Mouse (Mus musculus) gastrocnemius, adult 2 months (tissue): ENCODE results near the gene Tmem52. TPM values are rescaled to one million over a fixed set of nuclear protein-coding genes. Genes with fewer than 3 reads are reported as not detected.

Source experiments
- DNase-seq: peaks from one replicate; pipeline ENCODE4 v3.0.0; 2022
- H3K27ac ChIP-seq: fragments of 200-600 bp; 2 replicates; pipeline ENCODE4 v1.8.1; 2022; ENCODE audit warnings: mild to moderate bottlenecking
- H3K4me3 ChIP-seq: fragments of 200-600 bp; 2 replicates; pipeline ENCODE4 v1.8.1; 2022; ENCODE audit warnings: mild to moderate bottlenecking, moderate library complexity
- CTCF ChIP-seq: fragments of 200-600 bp; IDR thresholded peaks from 2 replicates; pipeline ENCODE4 v1.8.1; 2022; ENCODE audit warnings: antibody characterized with exemption, mild to moderate bottlenecking, moderate library complexity
- intact Hi-C: fragments of 180-260 bp; cut with DNase I; formaldehyde crosslinking; loops from one replicate; pipeline ENCODE4 v1.15.1; 2025
- total RNA-seq, 2 experiments: library from RNA; stranded (reverse); gene quantifications; 2 replicates each; pipeline ENCODE4 v1.2.3; 2021

The Tmem52 gene
- total RNA-seq, 2 experiments from 2014 or later: 215 to 248 TPM

DNA sequence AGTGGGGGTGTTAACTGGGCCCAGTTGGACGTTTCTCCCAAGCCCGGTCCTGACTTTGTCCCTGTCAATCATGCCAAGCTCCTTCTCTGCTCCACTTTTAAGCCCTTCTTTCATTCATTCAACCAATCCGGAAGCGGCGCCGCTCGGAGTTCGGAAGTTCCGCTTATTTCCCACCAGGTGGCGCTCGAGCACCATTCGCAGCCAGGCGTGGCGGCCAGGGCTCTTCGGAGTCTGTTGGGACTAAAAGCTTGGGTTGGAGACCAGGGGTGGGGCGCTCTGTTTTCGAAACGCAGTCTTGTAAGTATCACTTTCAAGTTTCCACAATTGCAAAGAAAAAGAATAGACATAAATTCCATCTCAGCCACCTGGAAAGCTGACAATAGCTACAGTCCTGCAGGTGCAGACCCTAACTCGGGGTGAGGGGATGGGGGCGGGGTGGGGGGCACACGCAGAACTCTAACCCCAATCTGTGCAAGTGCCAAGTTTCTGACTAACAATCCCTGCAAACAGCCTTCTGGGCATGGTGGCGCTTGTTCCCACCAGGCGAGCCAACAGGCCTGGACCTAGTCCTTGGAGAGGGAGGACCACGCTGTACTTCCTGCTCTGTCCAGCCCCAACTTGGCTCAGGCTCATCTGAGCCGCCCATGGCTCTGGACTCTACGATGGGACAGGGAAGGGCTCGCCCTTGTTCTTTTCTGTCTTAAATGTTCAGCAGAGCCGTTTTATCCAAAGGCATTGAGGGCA, 12.6 kb downstream of the Tmem52 start:
- Histone ChIP-seq H3K27ac (peak overlapping the region; percentile 83), H3K4me3 (peak overlapping the region; percentile 67)
- TF ChIP-seq CTCF: peak; percentile 99; the same call in 1 of the 2 replicates
- peak; percentile 88 for DNase-seq
- intact Hi-C loops: loop anchor here (1.0 to 5.0 kb wide), 3 partner anchors 87 to 221 kb away; partner anchors contain the start of gene Ssu72

DNA sequence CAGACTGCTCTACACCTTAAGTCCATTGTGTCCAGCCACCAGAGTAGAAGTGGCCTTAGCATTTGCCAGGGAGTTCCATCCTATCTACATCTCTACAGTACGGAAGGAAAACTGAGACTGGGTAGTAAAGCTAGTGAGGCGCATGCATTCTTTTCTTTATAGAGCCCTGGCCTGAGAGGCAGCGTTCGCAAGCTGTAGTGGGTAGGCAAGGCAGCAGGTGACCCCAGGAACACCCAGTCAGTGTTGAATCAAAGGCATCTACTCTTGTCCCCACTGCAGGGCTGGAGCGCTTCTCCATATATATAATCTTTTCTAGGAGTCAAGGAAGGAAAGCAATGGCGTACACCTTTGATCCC, 13.2 kb downstream of the Tmem52 start:
- peak overlapping the region; percentile 83 for H3K27ac ChIP-seq
- intact Hi-C loops: loop anchor here (5.0 kb wide), 1 partner anchor 220 kb away; the partner anchor contains the start of gene Ssu72

GRCm38 (mm10) chr4:155482733-155483540, 14.0 kb downstream of the Tmem52 start:
- no peak overlapping the region for H3K4me3 ChIP-seq
- peak overlapping the region; percentile 83 for H3K27ac ChIP-seq
- no peak for TF ChIP-seq CTCF
- no peak for DNase-seq
- intact Hi-C loops: loop anchor here (5.0 kb wide), 1 partner anchor 219 kb away; the partner anchor contains the start of gene Ssu72

More for the DNA sequence above, 13.2 kb downstream of the Tmem52 start:
- no peak for DNase-seq
- TF ChIP-seq CTCF: no peak
- H3K4me3 ChIP-seq: peak overlapping the region; percentile 67

GRCm38 (mm10) chr4:155485521-155485920, 16.6 kb downstream of the Tmem52 start:
- H3K27ac ChIP-seq: peak overlapping the region; percentile 58
- intact Hi-C loops: no loop called here
- DNase-seq: no peak

DNA sequence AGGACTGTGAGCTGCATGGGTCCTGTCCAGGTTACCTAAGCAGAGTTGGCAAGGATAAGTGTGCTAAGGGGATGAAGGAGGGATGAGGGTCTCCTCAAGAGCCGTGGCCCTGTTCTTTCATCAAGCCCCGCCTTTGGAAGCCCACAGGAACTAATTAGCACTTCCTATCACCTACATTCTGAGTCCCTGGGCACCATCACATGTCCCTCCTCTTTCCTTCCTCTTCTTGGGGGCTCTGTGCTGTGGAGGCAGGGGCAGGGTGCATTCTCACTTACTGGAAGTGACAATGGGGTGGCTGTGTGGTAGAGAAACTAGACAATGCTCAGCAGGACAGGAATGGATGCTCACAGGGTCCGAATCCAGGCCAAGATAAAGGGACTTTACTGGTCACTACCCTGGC, 18.8 kb downstream of the Tmem52 start:
- intact Hi-C loops: no loop called here

More at GRCm38 (mm10) chr4:155485521-155485920, 16.6 kb downstream of the Tmem52 start:
- no peak for TF ChIP-seq CTCF
- no peak overlapping the region for H3K4me3 ChIP-seq

DNA sequence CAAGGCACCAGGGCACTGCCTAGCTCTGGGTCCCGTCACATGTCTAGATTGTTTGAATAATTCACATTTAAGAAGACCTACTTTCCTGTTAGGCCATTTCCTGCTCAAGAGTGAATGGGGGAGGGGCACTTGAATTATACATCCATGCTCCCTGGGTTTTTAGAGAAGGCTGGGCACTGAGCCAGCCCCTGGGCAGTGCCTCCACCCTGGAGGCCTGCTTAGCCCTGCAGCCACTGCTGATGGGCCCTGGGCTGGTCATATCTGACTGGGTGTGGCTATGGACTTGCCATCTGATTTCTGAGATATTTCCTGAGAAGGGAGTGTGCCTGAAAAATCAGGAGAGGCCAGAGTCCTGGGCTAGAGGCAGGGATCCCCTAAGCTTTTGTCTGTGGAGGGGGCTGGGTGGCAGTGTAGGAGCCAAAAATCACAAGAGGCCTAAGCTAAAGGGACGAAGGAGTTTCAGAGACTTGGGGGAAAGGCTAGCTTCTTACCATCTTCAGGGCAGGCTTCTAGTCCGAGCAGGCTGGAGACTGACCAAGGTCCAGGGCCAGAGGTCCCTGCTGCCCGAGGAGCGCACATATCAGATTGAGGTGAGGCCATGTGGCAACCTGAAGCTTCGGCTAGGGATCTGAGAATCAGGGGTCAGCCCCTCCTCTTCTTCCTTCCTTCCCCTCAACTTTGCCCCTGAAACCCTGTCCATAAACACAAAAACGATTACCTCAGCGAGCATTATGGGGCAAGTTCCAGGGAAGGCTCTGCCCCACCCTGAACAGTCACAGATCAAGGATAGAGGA, 19.5 kb downstream of the Tmem52 start:
- DNase-seq: peak; percentile 64
- Histone ChIP-seq H3K4me3 (peak overlapping the region; percentile 2; the same call in 1 of the 2 replicates), H3K27ac (peak overlapping the region; percentile 95)
- TF ChIP-seq CTCF: no peak
- intact Hi-C loops: no loop called here

More for the DNA sequence above, 18.8 kb downstream of the Tmem52 start:
- DNase-seq: no peak
- Histone ChIP-seq H3K27ac (peak overlapping the region; percentile 95), H3K4me3 (no peak overlapping the region)
- TF ChIP-seq CTCF: no peak

GRCm38 (mm10) chr4:155489101-155489970, 20.4 kb downstream of the Tmem52 start:
- DNase-seq: no peak
- intact Hi-C loops: no loop called here
- Histone ChIP-seq H3K4me3 (no peak overlapping the region; the same call in 1 of the 2 replicates), H3K27ac (peak overlapping the region; percentile 95)
- no peak for TF ChIP-seq CTCF

DNA sequence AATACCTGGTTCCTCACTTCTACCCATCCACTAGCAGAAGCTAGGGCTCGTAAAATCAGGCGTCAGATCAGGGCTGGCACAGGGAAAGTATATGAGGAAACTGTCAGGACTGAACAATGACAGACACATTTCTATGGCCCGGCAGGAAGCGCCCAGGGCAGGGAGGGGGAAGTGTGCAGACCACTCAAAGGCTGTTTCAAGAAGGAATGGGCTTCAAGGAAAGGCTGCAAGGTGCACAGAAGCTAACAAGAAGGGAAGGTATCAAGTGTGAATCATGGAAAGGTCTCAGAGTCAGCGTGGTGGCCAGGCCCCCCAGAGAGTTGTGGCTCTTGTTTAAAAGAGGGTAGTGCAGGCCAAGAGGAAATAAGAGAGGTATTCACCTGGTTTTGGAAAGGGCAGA, 21.5 kb downstream of the Tmem52 start:
- intact Hi-C loops: no loop called here
- no peak for DNase-seq
- Histone ChIP-seq H3K4me3 (peak overlapping the region; percentile 91), H3K27ac (peak overlapping the region; percentile 95)
- no peak for TF ChIP-seq CTCF

DNA sequence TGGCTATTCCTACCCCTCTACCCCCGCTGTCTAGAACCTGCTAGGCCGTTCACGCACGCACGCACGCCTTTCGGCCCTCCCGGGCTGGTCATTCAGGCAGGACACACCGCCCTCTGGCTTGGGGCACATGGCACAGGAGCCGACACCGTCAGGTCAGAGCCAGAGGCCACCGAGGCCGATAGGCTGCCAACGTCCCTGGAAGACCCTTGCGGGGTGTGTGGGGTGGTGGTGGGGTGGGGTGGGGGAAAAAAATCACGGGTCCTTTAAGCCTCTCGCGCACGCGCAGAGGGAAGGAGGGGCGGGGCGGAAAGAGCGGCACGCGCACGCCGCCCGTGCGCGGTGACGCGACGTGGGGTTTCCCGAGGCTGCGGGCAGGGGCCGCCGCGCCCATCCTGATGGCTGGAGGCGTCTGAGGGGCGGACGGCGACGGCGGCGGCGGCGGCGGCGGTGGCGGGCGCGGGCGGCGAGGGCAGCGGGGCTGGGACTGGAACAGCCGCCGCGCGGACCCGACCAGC, 22.1 kb downstream of the Tmem52 start, which contains the start of gene Gnb1:
TSS of gene Gnb1 (plus strand) at position 372 of the 515 bp plus-strand sequence.
- Histone ChIP-seq H3K27ac (peak within 1 kb of the TSS; percentile 95), H3K4me3 (peak within 1 kb of the TSS; percentile 91)
- intact Hi-C loops: no loop called here
- DNase-seq: peak; percentile 98
- TF ChIP-seq CTCF: no peak; the same call in 1 of the 2 replicates

- TF ChIP-seq CTCF: no peak
- Histone ChIP-seq H3K4me3 (peak overlapping the region; percentile 91), H3K27ac (peak overlapping the region; percentile 95)
- DNase-seq: no peak
- intact Hi-C loops: loop anchor here (2.0 kb wide), 1 partner anchor 69 kb away; no protein-coding TSS in a partner anchor
Observed at GRCm38 (mm10) chr4:155491529-155492130, 22.7 kb downstream of the Tmem52 start.
